In the genomic region with DNA sequence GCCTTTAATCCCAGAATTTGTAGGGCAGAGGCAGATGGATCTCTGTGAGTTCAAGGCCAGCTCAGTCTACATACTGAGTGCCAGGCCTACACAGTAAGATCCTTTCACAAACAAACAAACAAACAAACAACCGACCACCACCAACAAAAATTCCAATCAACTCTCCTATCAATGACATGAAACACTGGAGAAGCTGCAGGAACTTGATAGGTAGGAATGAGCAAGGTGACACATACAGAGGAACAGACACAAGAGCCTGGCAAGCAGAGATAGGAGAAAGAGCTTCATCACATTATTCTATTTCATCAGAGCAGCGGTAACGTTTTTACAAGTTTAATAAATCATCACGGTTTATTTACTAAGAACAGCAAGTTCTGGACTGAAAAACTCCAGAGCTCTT, we compare ENCODE assay signal across 29 mouse cellular contexts. TPM values are rescaled to one million over a fixed set of nuclear protein-coding genes. Genes with fewer than 3 reads are reported as not detected.
A peak's percentile ranks its signal among the peaks of the same experiment; 100 is the strongest.
DNase-seq lines count a peak whose midpoint lies in the region; ATAC-seq and TF ChIP-seq lines count a peak whose summit lies in the region.
"Had no signal": no experiment of that assay in that cellular context is flagged by ENCODE, and none has a peak within 500 bp of the region (broad histone marks: within the 10 kb centered on the region; RNA-seq: fewer than 3 reads in every experiment).

No protein-coding gene starts in this region.

- 0 out of 2 replicates have a peak, but pooled peaks have one; percentile 40 for ATAC-seq in liver, embryonic 13.5 days (ENCODE audit: low read depth)
- ATAC-seq in megakaryocyte progenitor cell, adult 5-6 weeks (replicated peaks; ENCODE audit: poor library complexity) = peak; percentile 61
- no peak for ATAC-seq in megakaryocyte, adult 5-6 weeks (ENCODE audit: poor library complexity, severe bottlenecking)
- ATAC-seq: forebrain, postnatal 0 days; hindbrain, embryonic 16.5 days; lung, postnatal 0 days; midbrain, embryonic 16.5 days had no signal

- no peaks in the 10 kb centered on the region for H3K27me3 ChIP-seq in liver, embryonic 13.5 days
- H3K27me3 ChIP-seq: embryonic facial prominence, embryonic 12.5 days; forebrain, embryonic 12.5 days; heart, embryonic 15.5 days had no signal

- H3K9me3 ChIP-seq in liver, embryonic 13.5 days (replicated peaks) = no peaks in the 10 kb centered on the region
- H3K9me3 ChIP-seq: embryonic facial prominence, embryonic 12.5 days; forebrain, embryonic 12.5 days; heart, embryonic 10.5 days; heart, embryonic 15.5 days; midbrain, embryonic 10.5 days had no signal

- peak; percentile 12 for DNase-seq in heart, adult 11 months
- no peak for DNase-seq in heart, adult 8-10 months (ENCODE audit: low spot score)
- peak; percentile 28 for DNase-seq in liver, embryonic 13.5 days
- no peak for DNase-seq in spleen, postnatal 4 days (ENCODE audit: low spot score in 2 of 2)
- DNase-seq in kidney, adult 18-20 months = no peak
- DNase-seq: cerebellum, adult 11 months; cerebellum, adult 9-10 months; cerebellum, postnatal 36 days; forebrain, postnatal 0 days; gastrocnemius, postnatal 10 days; kidney, adult 2 months; kidney, postnatal 10 days; layer of hippocampus, adult 9-11 months; lung, adult 18-20 months; lung, postnatal 4 days; right cerebral cortex, adult 18-20 months; right cerebral cortex, postnatal 4 days had no signal

- no peak overlapping the region for H3K4me2 ChIP-seq in liver, embryonic 13.5 days
- H3K4me2 ChIP-seq: embryonic facial prominence, embryonic 12.5 days; forebrain, embryonic 12.5 days; heart, embryonic 15.5 days had no signal

- peaks cover 13% of the 10 kb centered on the region for H3K4me1 ChIP-seq in embryonic fibroblast, embryonic 13.5 days (ENCODE audit: control insufficient read depth, insufficient read depth, low read length)
- peaks cover 45% of the 10 kb centered on the region for H3K4me1 ChIP-seq in liver, embryonic 13.5 days (replicated peaks)
- H3K4me1 ChIP-seq: forebrain, embryonic 12.5 days; heart, embryonic 10.5 days; heart, embryonic 15.5 days; midbrain, embryonic 10.5 days had no signal

- no peak for TF ChIP-seq CTCF in embryonic fibroblast, embryonic 13.5 days (IDR thresholded peaks at IDR 0.05; ENCODE audit: borderline replicate concordance, insufficient read depth, low read length)

- no peak for TF ChIP-seq POLR2A in embryonic fibroblast, embryonic 13.5 days (IDR thresholded peaks at IDR 0.05; ENCODE audit: low read depth, low read length)

- 37% methylated on average over 4 of the region's 4 CpGs for WGBS in liver, embryonic 13.5 days (ENCODE audit: insufficient replicate concordance)

- H3K36me3 ChIP-seq in liver, embryonic 13.5 days = peaks cover 23% of the 10 kb centered on the region
- H3K36me3 ChIP-seq: heart, embryonic 15.5 days had no signal

- no peak overlapping the region for H3K4me3 ChIP-seq in embryonic fibroblast, embryonic 13.5 days (ENCODE audit: insufficient read depth, low read length)
- no peak overlapping the region for H3K4me3 ChIP-seq in liver, embryonic 13.5 days (replicated peaks)
- H3K4me3 ChIP-seq: embryonic facial prominence, embryonic 12.5 days; erythroblast, embryonic 14.5 days; forebrain, embryonic 12.5 days; heart, embryonic 10.5 days; heart, embryonic 15.5 days; midbrain, embryonic 10.5 days had no signal

- H3K27ac ChIP-seq in embryonic fibroblast, embryonic 13.5 days (ENCODE audit: insufficient read depth, low read length) = peak overlapping the region; percentile 93
- H3K27ac ChIP-seq in liver, embryonic 13.5 days = peak overlapping the region; percentile 84
- H3K27ac ChIP-seq: embryonic facial prominence, embryonic 12.5 days; forebrain, embryonic 12.5 days; heart, embryonic 10.5 days; heart, embryonic 15.5 days; midbrain, embryonic 10.5 days had no signal

- peak overlapping the region; percentile 33 for H3K9ac ChIP-seq in liver, embryonic 13.5 days
- H3K9ac ChIP-seq: embryonic facial prominence, embryonic 12.5 days; forebrain, embryonic 12.5 days; forebrain, postnatal 0 days; heart, embryonic 15.5 days had no signal

RNA-seq across cellular contexts. Expression of a gene that starts 56.9 kb away (rescaled TPM):
- total RNA-seq in heart, adult 8-10 months (2022) = 10 to 100 TPM; 60.2 to 77.1 (median 64.7) TPM
- polyA plus RNA-seq in embryonic fibroblast, embryonic 13.5 days (2011; ENCODE audit: insufficient read length, low read depth, missing spikeins) = 525 and 577 TPM in 2 replicates
- polyA plus RNA-seq in liver, embryonic 13.5 days (2015; fragmentation: Nextera tagmentation; extraction: Ambion mirVana) = 89.2 and 103 TPM in 2 replicates
- 135 and 167 TPM in 2 replicates for total RNA-seq in megakaryocyte progenitor cell, adult 5-6 weeks (2015)
- 94.0 and 120 TPM in 2 replicates for total RNA-seq in megakaryocyte progenitor cell, adult 5-6 weeks (2017)
- total RNA-seq in megakaryocyte, adult 5-6 weeks (2015) = 172 and 215 TPM in 2 replicates
- 137 and 163 TPM in 2 replicates for total RNA-seq in megakaryocyte, adult 5-6 weeks (2017)

RNA-seq across cellular contexts. Expression of a gene that starts 57.1 kb away (rescaled TPM):
- total RNA-seq in heart, adult 8-10 months (2022) = 1 to 10 TPM; 6.6 to 7.3 (median 7.1) TPM
- 18.3 and 19.1 TPM in 2 replicates for polyA plus RNA-seq in embryonic fibroblast, embryonic 13.5 days (2011; ENCODE audit: insufficient read length, low read depth, missing spikeins)
- 23.0 and 23.3 TPM in 2 replicates for polyA plus RNA-seq in liver, embryonic 13.5 days (2015; fragmentation: Nextera tagmentation; extraction: Ambion mirVana)
- 22.5 and 23.3 TPM in 2 replicates for total RNA-seq in megakaryocyte progenitor cell, adult 5-6 weeks (2015)
- 26.1 and 27.1 TPM in 2 replicates for total RNA-seq in megakaryocyte progenitor cell, adult 5-6 weeks (2017)
- total RNA-seq in megakaryocyte, adult 5-6 weeks (2015) = 11.8 and 12.2 TPM in 2 replicates
- 12.9 and 14.6 TPM in 2 replicates for total RNA-seq in megakaryocyte, adult 5-6 weeks (2017)

Comparison
In these comparisons a context has a peak if more than half of its experiments do, and no peak if none do; other contexts are left out.
1. DNase-seq: peak in heart, adult 11 months (single experiment) and liver, embryonic 13.5 days (single experiment); none in heart, adult 8-10 months (single experiment), spleen, postnatal 4 days (0 of 2) and kidney, adult 18-20 months (single experiment).